Mouse (Mus musculus) layer of hippocampus, postnatal 36 days (tissue): ENCODE measurements at regions not wholly inside any gene's neighbourhood (a gene's known extent, or its start where the extent isn't known, plus 50 kb on each side); places are given as distances from the start of the nearest gene placed in this dataset.

Experiments
- DNase-seq, 2 experiments: peaks; one replicate each; pipeline ENCODE4 v3.0.0; 2022

- DNase-seq: no peak
Measured at GRCm38 (mm10) chr14:102880658-102881083, 101.8 kb downstream of the Kctd12 start.

- no peak for DNase-seq
Measured at GRCm38 (mm10) chr14:102878572-102878971, 103.9 kb downstream of the Kctd12 start.

DNA sequence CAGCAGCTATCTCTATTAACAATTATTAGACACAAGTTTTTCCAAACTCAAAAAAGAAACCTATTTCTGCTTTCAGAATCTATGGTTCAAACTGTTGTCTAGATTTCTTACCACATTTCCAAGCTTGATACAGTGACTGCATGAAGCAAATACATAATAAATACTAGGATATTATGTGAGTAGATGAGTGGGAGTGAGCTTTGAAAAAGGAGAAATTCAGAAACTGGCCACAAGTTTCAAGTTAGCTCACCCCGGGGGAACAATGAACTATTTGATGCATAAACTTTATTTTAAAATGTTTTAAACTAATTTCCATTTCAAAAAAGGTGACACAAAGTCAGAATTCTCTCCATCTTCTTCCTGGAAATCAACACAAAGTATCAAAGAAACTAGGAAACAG, 114.3 kb downstream of the Kctd12 start:
- DNase-seq: no peak

GRCm38 (mm10) chr14:102867697-102868096, 114.7 kb downstream of the Kctd12 start:
- DNase-seq: no peak

DNA sequence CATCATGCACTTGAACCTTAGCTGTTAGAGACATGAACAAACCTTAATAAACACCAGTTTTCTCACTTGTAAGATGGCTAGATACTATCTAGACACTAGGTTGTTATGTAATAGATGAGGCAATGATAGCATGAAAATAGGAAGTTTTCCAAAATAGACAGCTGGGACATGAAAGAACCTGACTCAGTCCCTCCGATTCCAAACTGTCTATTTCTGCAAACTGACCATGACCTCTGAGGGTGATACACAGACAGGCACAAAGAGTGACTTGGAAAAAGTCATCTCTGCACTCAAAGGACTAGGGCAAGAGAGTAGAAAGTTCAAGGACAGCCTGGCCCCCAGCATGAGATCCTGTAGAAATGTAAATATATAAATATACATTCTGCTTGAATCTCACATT, 115.9 kb downstream of the Kctd12 start:
- DNase-seq: no peak

GRCm38 (mm10) chr14:102861694-102862093, 120.7 kb downstream of the Kctd12 start:
- no peak for DNase-seq

DNA sequence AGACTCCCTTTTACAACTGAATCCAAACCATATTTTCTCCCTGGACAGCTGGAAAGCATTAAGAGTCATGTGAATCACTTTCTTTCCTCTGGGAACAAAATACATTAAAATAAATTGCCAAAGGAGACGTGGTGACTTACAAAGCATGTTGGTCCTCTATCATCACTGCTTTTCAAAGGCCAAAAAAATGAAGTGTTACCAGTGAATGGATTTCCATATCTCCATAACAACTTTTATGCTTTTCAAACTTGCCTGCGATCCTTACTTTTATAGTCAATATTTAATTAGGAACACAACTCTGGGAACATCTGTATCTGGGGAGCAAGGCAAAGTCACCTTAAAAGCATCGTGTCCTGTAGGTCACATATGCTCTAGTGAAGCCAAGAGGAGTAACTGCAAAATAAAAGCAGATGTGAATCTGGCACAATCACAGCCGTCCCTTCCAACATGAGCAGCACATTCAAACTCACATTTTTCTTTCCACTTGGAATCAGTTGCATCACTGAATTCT, 123.0 kb downstream of the Kctd12 start:
- no peak for DNase-seq

- DNase-seq: no peak
Measured at GRCm38 (mm10) chr14:102855264-102855840, 127.1 kb downstream of the Kctd12 start.

GRCm38 (mm10) chr14:102843700-102844099, 138.7 kb downstream of the Kctd12 start:
- no peak for DNase-seq

- no peak for DNase-seq
Measured at GRCm38 (mm10) chr14:102837602-102838001, 144.8 kb downstream of the Kctd12 start.

GRCm38 (mm10) chr14:102835118-102835769, 147.2 kb downstream of the Kctd12 start:
- no peak for DNase-seq

DNA sequence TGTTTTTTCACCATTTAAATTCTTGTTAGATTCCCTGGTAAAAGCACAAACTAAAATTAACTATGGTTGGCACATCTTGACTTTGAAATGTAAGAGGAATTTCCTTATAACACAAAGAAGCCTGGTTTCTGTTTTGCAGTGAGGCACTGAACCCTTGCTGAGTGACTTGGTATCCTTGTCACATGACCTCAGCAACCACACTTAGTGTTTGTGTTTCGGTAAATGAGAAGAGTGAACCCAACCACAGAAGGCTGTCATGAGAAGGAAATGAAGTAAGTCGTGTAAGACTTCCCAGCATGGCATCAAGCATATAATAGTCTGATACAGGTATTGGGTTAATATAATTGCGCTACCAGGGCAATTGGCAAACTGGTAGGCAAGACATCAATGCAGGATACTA, 154.0 kb downstream of the Kctd12 start:
- DNase-seq: no peak

DNA sequence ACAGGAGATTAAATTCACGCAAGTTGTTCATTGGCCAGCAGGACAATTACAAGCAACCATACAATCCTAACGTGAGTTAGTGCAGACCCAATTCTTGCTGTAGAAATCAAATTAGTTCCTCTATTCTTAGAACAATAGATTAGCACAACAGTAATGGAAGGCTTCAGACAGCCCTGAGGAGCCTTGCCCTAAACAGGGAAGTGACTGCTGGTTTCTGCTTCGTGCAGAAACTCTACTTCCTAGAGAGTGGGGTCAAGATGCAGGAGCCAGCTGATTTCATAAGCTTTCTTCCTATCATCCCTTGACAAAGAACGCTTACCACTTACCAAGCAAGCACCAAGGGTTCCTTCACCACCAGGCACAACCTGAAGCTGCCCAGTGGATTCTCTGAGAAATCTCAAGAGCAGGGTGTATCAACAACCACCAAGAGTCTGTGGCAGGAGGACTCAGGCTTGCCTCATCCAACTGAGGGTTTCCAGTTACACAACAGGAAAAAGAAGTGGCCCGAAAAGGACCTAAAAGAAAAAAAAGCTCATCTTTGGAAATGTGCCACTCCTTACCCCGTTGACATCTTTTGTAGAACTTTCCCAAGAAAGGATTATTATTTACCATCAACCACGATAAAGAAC, 154.6 kb downstream of the Kctd12 start:
- no peak for DNase-seq

DNA sequence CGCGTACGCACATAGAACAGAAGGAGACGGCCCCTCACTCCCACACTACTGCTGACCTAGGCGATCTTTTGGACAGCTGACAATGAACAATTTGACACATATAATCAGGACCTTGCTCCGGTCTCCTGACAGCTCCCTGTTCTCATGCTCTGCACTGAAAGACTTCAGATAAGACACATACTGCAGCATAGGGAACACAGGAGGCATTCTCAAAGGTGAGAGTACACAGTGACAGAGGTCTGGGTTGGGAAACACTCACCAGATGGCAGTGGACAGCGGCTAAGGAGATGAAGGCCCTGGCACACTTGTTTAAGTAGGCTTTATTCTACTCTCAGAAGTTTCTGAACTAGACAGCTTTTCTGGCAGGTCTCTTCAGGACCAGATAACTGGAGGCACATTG, 156.9 kb downstream of the Kctd12 start:
- DNase-seq: no peak

DNA sequence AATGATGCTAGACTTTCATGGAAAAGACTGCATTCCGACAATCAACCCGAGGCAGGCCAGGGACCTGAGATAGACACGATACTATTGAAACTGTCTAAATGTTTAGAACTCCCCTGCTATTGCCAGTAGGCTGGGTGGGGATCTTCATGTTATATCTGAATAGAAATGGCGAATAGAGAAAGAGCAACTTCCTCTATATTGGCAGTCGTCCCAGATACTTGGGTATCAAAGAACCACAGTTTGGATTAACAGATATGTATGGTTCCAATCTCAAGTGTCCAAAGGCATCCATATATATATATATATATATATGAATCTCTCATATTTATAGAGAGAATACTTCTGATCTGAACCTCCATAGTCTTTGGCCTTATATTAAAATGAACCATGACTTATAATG, 161.8 kb downstream of the Kctd12 start:
- no peak for DNase-seq

DNA sequence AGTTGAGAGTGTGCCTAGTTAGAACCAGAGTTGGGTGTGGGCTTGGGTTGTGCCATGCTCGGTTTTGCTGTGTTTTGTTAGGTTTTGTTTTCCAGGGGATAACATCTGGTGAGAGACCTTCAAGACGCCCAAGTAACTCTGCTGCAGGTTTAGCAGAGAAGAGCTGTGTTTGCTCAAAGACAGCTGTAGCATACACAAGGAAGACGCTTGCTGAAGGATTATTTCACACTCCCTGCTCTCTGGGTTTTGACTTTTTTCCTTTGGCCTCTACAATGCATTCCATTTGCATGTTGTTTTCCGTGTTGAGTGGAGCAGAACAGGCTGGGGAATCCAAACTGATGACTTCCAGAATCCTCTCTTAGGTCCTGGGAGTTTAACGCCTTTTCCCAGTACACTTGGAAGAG, 170.8 kb downstream of the Kctd12 start:
- no peak for DNase-seq

DNA sequence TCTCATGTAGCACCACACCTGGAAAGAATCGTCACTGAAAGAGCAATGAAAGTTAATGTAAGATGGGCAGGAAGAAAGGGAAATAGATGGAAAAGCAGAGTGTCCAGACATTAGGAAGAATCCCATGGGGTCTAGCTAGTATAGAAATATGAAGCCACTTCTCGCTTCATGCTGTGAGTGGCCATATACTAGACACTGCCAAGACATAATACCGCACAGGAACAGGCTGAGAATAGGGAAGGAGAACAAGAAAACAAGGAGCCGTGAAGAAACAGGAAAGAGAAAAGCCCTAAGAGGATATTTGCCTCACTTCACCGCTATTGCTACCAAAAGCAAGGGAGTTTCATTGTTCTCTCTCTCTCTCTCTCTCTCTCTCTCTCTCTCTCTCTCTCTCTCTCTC, 171.4 kb downstream of the Kctd12 start:
- no peak for DNase-seq

- no peak for DNase-seq
Measured at GRCm38 (mm10) chr14:102810121-102810921, 172.1 kb downstream of the Kctd12 start.

DNA sequence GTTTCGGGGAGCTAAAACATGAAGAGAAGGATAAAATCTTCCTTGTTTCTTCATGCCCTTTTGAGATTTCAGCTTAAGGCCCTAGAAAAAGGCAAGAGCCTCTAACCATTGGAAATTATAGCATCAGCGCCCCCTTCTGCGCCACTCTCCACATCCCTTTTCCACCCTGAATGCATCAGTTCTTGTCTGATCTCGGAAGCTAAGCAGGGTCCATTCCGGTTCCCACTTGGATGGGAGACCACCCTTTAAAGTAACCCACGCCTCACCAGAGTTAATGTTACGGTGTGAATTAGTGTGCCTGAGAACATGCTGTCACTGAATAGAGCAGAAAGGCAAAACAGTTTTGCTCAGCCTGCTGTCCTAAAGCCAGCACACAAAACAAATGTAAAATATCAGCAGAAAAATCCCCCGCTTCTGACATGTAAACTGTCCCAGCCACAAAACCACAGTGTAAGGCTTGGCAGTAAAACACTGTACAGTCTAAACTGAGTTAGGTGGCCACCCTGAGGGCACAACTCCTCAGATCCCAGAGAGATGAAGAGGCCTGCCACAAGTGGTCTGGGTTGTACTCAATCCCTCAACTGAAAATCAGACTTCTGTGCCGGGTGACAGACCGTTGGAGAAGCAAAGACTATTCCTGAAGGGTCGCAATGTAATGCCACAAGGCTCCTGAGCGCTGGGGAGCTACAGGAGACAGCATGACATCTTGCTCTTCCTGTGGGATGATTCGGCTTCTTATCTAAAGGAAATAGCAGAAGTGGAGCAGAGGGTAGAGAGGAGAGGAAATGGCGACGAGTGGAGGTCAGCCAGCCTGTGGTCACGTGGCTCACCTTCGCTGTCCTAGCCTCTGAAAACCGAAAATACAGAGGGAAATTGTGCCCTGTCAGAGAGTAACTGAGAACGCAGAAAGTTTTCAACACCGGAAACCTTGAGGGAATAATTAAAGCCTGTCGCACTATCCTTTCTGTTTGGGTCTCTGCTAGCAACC, 176.2 kb downstream of the Kctd12 start:
- no peak for DNase-seq

DNA sequence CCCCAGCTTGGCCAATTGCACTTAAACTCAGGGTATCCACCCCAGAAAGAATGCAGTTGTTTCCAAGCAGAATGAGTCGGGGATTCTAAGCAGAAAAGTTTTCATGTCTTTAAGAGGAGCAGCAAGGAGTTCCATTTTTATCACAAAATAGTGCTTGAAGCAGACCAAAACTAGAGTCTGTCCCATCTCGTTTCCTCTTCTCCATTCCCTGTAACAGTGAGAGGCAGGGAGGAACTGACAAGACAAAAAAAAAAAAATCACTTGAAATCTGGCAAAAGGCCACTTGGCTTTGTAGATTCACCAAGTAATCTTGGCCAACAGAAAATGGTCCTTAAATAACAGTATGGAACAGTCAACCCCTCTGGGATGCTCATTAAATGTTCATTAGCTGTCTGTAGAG, 186.8 kb downstream of the Kctd12 start:
- DNase-seq: no peak

DNA sequence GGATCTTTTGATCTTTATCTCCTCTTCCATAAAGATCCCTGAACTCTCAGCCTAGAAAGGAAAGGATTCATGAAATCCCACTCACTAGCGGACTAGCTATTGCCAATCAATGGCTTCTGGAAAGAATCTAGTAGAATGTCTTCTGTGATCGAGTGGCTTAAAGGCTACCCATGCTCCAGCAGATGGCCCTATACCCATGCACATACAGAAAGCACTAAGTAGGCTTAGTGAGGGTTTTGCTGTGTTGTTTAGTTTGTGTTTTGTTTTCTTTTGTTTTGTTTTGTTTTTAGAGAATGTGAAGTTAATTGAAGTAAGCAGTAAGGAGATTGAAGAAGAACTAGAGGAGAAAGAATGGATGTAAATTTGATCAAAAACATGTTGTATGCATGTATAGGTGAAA, 187.5 kb downstream of the Kctd12 start:
- no peak for DNase-seq

DNA sequence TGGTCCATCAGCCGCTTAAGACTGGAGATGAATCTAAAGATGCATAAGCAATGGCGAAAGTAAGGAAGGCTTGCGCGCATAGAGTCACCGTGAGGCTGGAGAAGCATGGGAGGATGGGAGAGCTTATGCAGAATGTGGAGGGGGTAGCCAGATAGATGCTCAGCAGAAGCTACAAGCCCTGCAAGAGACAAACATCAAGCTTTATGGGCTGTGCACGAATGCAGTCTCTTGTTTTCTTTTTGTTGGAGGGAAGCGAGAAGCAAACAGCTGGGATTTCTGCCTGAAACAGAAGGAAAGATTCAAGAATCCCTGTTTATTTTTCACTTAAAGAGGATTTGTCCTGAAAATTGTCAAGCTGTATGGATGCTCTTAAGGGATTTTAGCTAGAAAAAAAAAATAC, 188.7 kb downstream of the Kctd12 start:
- no peak for DNase-seq
